Mouse (Mus musculus) adrenal gland, adult 18-20 months (tissue): Measurements from ENCODE around the gene Ttc4. TPM values are rescaled to one million over a fixed set of nuclear protein-coding genes. Genes with fewer than 3 reads are reported as not detected.
A peak's percentile ranks its signal among the peaks of the same experiment; 100 is the strongest.

Experiments used
- DNase-seq, 2 experiments: peaks; one replicate each; pipeline ENCODE4 v3.0.0; 2021 to 2022; ENCODE audit warnings: low spot score in 2 of 2
- total RNA-seq, 2 experiments: library from RNA; stranded (reverse); gene quantifications; 1 replicate in 1 of 2; 2 replicates in 1 of 2; pipeline ENCODE4 v1.2.3; 2021

Gene Ttc4
- total RNA-seq, 2 experiments from 2014 or later, result 21.9 to 22.1 TPM

DNA sequence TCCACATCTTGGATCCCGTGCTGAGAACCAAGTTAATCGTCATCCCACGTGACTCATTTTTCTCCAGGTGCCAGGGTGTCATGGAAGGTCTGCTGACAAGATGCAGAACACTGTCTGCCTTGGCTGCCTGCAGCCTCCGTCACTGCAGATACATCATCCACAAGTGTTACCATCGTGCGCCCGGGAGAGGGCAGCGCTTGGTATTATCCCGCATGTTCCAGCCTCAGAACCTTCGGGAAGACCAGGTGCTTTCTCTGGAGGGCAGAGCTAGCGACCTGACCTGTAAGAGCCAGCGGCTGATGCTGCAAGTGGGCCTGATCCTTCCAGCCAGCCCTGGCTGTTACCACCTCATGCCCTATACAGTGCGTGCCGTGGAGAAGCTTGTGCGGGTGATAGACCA, 25.7 kb downstream of the Ttc4 start:
- DNase-seq, result no peak

DNA sequence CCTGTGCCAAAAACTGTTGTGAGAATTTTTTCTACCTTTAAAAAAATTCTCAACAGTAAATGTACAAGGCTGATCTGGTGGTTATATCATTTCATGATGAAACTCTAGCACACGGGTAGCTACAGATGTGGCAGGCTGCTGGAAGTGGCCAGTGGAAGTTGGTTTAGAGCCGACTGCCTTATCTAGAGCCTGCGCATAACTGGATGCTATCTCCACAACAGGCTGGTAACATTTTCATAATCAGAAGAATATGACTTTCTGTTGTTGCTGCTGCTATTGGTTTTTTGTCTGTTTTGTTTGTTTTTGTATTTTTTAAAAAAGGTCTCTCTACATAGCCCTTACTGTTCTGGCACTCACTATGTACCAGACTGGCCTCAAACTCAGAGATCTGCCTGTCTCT, 26.2 kb downstream of the Ttc4 start:
- DNase-seq, result no peak

DNA sequence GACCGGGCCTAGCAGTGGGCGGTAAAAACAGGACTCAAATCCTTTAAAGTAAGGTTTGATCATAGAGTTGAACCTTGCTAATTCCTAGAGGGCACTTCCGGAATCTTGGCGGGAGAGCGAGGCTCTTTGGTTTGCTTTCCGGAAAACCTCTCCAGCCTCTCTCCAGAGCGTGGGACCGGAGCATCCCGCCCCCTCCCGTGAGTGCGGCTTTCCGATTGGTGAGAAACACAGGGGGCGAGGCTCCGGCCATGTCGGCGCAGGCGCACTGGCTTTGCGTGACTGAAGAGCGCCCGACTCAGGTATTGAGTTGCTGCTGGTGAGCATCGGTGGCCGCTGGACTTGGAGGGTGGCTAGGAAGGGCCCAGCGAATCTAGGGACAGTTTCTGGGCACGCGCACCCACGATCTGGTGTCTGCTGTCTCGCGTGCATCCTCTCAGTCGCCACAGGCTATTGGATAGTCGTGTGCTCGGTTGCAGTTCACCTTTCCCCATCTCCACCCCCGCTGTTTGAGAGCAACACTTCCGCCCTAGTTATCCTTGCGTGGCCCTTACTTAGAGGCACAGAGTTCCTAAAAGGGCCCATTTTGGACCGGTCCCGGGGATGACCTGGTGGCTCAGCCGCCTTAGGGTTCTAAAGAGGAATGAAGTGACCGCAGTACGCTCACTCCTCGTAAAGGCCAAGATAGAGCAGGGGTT, 27.8 kb downstream of the Ttc4 start, which contains the start of gene Pars2:
TSS of gene Pars2 (plus strand) at position 237 of the 695 bp plus-strand sequence.
- peak; percentile 92 to 94 for DNase-seq

DNA sequence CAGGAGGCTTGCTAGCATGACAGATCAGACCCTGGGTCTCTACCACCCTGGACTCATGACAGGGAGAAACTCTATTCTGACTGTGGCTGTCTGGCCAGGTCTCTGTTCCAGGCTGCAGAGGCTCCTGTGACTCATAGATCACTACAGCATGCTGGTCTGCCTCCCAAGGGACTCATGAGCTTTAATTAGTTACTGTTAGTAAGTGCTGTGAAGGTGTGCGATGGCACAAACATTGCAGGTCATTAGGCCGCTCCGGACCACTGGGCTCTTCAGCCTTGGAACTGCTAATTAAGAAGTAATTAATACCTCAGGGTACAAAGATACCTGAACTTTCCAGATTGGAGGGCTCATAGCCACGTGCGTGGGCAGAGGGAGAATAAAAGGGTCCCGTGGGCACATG, 31.6 kb downstream of the Ttc4 start:
- no peak for DNase-seq

DNA sequence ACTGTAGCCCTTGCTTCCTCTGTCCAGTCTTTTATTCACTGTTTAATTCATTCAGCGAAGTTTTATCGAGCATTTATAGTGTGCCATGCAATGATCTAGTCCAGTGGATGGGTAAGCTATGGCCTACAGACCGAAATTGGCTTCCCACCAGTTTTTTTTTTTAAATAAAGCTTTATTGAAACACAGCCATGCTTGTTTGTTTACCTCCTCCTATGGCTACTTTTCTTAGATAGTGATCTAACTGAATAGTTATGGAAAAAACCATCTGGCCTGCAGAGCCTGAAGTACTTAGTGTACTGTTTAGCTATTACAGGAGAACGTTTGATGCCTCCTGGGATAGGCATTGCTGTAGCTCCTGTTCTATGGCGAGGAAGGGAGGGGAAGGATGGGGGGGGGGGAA, 32.9 kb downstream of the Ttc4 start:
- DNase-seq, result no peak

DNA sequence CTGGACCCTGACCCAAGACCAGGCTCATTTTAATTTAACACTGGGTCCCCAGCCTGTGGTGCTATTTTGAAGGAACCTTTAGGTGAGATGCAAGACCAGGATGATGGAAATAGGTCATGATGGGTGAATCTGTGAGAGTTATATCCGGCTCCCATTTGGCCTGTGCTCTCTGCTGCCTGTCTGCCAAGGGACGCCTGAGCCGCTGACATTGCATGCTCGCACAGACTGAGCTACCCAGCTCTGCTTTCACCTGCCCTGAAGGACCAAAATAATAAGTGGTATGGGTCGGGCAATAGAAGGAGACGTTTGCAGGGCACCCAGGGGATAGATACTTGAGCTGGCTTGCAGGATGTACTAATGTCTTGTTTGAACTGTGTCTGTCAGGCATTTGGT, 34.5 kb downstream of the Ttc4 start:
- no peak for DNase-seq

DNA sequence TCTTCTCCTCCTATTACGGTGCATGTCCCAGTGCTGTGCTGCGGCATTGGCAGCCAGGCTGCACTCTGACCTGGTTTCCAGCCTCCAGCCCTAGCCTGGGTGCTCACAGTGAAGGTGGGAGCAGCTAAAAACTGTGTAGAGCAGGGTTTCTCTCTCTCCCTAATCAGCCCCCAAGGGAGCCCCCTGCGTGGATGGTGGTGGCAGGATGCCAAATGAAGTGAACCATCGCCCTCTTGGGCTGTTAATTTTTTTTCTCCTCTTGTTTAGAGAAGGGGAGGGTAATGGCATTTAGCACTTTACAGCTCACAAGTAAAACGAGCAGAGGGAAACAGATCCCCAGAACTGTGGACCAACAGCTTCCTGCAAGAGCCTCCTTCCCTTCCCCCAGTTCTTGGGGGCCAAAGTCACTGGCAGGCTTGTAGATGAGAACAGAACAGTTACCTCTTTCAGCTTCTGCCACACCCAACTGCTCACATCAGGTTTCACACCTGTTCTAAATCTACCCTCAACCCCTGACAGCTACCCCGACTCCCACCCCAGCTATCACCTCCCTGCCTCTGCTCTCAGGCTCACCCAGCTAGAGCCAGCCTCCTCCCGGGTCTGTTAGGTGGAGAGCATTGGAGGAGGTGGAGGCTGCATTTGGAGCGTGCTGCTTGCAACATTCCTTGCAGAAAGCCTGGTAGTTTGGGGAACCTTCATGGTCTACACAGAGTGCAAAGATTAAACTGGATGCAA, 35.1 kb downstream of the Ttc4 start:
- DNase-seq, result no peak

DNA sequence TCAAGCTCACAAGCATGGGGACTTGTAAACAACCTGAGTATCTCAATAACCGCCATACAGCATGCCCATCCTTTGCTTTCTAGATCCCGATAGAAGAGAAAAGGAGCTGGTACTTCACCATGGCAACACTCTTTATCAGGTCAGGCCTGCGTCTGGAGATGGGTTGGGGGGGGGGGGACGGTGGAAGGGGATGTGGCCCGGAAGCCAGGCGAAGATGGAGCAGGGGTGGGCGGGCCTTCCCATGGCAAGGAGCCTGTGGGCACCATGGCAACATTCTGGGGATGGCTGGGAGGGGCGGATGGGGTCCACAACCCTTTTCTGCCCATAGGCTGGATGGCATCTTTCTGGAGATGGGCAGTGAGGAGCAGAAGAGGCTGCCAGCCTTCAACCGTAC, 44.7 kb downstream of the Ttc4 start:
- DNase-seq, result no peak

DNA sequence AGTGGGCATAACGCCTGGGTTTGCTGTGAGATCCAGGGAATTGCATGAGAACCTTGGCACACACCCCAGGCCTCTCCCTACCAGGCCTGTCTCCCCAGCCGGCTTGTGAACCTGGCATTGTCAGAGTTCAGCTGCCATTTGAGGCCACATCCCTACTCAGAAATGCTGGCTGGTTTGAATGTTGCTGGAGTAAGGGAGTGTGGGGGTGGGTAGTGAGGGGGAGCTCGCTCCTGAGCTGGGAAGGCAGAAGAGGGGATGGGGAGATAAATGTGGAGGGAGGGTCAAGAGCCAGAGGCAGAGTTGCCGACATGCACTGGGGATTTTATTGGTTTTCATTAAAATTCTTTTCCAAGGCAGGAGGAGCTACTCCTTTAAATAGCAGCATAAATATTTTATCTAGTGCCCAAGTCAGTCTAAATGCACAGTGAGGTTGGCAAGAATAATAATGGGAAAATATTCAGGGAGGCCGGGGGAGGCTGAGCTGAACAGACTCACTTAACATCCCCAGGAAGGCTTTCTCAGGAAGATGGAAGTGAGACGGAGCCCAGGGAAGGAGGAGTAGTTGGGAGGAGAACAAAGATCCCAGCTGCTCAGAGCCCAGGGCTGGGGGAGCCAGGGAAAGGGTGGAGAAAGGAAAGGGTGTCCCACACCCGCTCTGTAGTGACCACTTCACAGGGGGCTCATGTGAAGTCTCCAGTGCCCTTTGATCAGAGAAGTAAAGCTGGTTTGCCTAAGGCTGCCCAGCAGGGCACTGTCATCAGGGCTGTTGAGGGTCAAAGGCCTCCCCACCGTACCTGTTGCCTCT, 45.3 kb downstream of the Ttc4 start:
- no peak for DNase-seq

DNA sequence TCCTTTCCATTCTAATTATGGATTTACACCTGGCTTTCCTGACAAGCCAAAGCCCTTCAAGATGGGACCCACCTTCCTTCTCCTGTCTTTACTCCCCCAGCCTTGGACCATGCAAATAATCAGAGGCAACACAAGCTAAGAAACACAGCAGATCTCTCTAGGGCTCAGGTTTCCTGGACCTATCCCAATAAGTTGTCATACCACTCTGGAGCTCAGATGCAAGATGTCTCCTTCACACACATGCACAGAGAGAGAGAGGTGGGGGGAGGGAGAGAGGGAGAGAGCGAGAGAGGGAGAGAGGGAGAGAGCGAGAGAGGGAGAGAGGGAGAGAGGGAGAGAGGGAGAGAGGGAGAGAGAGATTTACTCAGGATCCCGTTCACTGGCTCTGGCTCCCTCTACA, 46.4 kb downstream of the Ttc4 start:
- no peak for DNase-seq

DNA sequence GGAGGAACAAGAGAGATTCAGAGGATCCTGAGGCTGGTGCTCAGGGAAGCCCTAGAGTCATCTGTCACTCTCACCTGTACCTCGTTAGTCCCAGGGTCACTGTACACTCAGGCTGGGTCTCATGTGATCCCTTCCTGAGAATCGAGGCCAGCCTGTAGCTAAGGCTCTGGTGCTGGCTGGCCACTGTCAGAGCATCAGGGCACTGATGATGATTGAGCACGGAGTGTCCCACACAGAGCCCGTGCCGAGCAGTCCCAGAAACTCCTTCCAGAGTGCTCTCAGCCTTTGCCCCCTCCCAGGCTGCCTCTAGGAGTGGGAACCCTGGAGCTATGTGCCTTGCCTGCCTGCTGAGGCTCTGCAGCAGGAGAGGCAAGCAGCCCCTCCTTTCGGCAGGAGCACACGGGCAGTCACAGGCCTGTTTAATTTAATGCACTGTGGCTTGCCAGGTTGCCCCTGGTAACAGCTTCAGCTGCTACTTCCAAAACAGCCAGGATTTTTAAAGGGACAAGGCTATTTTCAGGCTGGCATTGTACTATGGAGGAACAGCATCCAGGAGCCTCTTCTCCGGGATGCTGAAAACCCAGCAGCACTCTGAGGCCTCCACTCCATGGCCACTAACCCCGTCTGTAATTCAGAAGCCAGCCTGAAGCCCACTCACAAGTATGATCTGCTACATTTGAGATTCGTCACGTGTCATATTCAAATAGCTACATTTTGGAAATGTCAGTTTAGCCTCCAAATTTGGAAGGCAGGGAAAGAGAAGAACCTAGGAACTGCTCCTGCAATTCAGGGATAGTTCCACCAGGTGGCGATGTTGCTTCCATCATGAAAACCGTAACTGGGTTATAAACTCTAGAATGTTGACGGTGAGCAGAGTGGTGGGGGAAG, 48.2 kb downstream of the Ttc4 start:
- DNase-seq, result peak; percentile 50 to 54

DNA sequence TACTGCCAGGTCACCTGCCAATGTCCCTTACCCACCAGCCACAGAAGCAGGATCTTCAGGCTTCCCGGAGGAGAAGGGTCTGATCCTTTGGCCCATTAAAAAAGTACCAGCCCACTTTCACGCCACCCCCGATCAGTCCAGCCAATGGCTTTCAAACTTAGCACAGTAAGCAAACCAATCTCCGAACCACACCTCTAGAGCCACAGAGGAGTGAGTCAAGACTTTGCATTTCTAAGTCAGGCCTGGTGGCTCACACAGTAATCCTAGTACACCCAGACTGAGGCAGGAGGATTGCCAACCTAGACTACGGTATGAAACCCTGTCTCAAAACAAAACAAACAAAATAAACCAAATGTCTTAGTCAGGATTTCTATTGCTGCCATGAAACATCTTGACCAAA, 49.4 kb downstream of the Ttc4 start:
- no peak for DNase-seq

DNA sequence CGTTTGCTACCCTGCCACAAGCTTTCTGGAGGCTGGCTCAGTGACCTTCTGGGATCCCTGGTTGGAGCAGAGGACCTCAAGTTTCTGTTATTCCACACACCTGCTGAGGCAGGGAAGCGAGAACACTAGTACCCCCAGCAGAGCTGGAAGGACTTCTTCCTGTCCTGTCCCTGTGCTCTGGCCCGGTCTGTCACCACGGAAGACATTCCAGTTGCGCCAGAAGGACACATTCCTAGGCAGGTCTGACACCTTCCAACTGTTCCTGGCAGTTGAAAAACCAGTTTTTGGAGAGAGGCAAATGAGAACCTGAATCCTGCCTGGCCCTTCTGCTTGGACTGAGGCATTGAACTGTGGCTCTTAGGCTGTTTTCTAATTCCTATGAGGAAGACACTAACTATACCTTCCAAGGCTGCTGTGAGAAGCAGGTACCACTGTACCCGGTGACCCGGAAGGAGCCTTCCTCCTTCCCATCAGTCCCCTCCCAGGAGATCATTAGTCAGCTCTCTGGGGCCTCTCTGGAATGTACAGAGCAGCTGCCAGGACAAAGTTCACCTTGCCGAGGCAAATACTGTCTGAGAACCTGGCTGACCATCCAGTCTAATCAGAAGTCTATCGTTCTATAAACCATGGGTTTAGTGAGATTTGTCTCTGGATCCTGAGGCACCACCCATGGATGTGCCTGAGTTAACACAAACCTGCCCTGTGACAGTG, 49.9 kb downstream of the Ttc4 start:
- no peak for DNase-seq

DNA sequence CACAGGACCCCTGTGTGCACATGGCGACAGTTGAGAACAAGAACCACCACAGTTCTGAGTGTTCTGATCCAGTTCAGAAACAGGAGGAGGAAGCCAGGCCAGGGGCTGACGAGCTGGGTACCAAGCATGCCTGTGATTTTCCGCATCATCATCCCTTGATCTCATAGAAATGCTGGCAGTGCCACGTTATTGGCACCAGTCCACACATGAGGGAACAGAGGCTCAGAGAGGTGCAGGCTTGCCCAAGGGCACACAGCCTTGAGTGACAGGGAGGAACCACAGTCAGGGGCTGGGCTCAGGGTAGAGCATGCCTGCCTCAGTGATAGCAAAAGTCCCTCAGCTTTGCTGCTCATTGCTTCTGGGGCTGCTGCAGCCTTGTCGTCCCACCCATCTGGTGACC, 50.9 kb downstream of the Ttc4 start:
- DNase-seq, result no peak

DNA sequence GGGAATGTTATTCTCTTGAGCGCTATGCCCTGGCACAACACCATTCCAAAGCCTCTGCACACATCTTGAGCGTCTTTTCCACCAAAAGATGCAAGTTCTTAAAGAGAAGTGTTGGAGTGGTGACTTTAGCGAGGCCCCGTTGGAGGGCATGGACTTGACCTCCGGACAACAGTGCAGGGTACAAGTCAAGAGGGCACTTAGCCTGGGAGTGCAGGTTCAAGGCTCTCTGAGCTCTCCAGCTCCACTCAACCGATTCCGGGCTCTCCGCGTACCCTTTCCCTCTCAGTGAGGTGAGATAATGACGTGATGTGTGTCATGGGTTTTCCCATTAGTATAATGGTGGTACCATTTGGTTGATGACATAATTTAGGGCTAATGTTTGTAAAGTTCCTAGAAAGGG, 54.5 kb downstream of the Ttc4 start:
- DNase-seq, result no peak

DNA sequence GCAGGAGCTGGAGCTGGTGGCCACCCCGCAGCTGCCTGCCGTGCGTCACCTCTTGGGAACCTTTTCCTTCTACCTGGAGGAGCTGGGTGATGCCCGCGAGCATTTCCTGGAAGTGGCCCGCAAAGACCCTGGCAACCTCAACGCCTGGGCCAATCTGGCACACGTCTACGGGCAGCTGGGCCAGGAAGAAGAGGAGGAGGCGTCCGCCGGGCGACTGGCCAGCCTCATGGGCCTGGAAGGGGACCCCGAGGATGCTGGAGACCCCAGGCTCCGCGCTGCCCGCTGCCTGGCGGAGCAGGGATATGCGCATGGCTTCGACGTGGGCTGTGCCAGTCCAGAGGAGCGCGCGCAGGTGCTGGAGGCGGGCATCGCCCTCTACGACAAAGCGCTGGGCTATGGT, 56.0 kb downstream of the Ttc4 start:
- DNase-seq, result no peak

DNA sequence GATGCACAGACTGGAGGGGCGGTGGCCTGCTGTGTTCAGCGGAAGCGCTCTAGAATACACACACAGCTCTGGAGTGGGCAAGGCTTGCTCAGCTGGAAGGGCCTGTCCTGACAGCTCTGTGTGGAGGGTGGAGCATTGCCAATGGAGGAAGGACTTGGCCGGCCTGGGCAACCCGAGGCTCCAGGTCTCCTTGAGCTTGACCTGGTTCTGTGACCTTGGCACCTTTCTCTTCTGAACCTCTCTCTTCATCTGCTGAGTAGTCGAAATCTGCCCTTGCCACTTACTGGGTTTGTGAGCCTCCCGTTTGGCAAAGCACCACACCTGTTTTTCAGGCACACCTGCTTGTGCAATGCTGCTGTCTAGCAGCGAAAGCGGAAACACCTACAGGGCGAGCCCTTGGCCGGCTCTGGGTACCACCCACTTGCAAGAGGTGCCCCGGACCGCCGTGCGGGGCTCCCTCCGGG, 56.7 kb downstream of the Ttc4 start, which contains the start of gene Ttc22:
TSS of gene Ttc22 (plus strand) at position 403 of the 464 bp plus-strand sequence.
- DNase-seq, result no peak

DNA sequence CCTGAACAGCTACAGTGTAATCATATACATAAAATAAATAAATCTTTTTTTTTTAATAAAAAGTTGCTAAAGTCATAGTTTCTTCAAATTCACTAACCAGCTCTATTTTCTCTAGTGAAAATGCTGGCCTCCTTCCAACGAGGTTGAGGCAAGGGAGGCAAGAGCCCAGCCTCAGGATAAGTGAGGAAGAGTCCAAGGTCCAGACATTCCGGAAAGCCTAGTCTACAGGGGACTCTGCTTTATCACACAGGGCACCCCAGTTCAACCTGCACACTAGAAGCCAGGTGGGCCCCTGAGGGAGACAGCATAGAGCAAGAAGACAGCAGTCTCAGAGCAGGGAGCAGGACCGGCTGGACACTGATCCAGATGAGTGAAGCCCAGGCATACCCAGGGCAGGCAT, 57.3 kb downstream of the Ttc4 start:
- DNase-seq, result no peak

DNA sequence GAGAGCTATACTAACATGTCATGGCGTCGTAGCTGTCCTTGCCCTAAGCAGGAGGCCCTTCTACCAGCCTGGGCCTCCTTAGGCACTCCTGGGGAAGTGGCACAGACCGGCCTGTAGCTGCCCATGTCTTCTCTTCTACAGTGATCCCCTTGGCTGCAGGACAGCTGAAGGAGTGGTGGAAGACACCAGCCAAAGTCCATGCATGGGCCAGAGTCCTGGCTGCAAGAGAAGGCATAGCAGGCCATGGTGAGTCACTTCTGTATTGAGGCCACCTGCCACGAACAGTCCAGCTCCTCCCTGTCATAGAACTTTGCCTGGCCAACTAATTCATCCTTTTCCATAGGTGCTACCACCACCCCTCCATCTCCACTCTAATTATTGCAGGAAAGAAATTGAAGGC, 59.8 kb downstream of the Ttc4 start:
- no peak for DNase-seq

DNA sequence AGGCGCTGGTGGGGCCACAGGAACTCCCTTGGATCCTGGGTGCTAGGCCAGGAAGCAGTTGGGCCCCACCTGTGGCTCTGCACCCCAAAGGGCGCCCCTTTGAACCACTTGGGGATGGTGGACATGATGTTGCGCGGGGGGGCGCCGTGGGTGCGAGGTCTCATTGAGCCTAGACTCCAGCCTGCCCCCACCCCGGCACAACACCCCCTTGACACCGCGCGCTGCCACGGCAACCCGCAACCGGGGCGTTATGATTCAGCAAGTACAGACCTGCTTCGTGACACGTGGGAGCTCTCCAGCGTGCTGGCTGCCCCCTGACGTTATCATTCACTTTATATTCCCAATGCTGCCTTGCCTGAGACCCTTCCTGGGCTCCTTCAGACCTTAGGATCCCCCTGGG, 61.7 kb downstream of the Ttc4 start, which contains the start of gene Lexm:
TSS of gene Lexm (minus strand) at position 186 of the 400 bp plus-strand sequence.
- no peak for DNase-seq
